Mouse (Mus musculus) cortical plate, adult 2 months (tissue): Measurements from ENCODE around the gene Lurap1l.

ENCODE experiments used
- CTCF ChIP-seq: fragments of 200-500 bp; IDR thresholded peaks from 2 replicates; pipeline ENCODE4 v1.5.1; 2011; ENCODE audit warnings: mild to moderate bottlenecking, control low read depth, low read length; ENCODE audit not compliant: insufficient read depth; ENCODE audit errors: extremely low read depth
- POLR2A ChIP-seq: fragments of 200-500 bp; IDR thresholded peaks from 2 replicates; pipeline ENCODE4 v1.6.1; 2011; ENCODE audit warnings: mild to moderate bottlenecking, low read length, control low read depth; ENCODE audit not compliant: insufficient read depth; ENCODE audit errors: extremely low read depth

GRCm38 (mm10) chr4:80916695-80917094 is 6.2 kb downstream of the Lurap1l start:
- TF ChIP-seq CTCF: no peak
- no peak for TF ChIP-seq POLR2A
